Mouse (Mus musculus) testis, adult 2 months (tissue): ENCODE results near the gene U2surp.

Experiments
- CTCF ChIP-seq: fragments of 200-500 bp; IDR thresholded peaks from 2 replicates; pipeline ENCODE4 v1.5.1; 2012; ENCODE audit warnings: low read depth, mild to moderate bottlenecking, inconsistent platforms, low read length, moderate library complexity; ENCODE audit not compliant: control insufficient read depth, insufficient read depth, insufficient replicate concordance
- POLR2A ChIP-seq: fragments of 200-500 bp; IDR thresholded peaks from 2 replicates; pipeline ENCODE4 v1.6.1; 2012; ENCODE audit warnings: low read depth, mild to moderate bottlenecking, inconsistent platforms, low read length, moderate library complexity; ENCODE audit not compliant: control insufficient read depth

DNA sequence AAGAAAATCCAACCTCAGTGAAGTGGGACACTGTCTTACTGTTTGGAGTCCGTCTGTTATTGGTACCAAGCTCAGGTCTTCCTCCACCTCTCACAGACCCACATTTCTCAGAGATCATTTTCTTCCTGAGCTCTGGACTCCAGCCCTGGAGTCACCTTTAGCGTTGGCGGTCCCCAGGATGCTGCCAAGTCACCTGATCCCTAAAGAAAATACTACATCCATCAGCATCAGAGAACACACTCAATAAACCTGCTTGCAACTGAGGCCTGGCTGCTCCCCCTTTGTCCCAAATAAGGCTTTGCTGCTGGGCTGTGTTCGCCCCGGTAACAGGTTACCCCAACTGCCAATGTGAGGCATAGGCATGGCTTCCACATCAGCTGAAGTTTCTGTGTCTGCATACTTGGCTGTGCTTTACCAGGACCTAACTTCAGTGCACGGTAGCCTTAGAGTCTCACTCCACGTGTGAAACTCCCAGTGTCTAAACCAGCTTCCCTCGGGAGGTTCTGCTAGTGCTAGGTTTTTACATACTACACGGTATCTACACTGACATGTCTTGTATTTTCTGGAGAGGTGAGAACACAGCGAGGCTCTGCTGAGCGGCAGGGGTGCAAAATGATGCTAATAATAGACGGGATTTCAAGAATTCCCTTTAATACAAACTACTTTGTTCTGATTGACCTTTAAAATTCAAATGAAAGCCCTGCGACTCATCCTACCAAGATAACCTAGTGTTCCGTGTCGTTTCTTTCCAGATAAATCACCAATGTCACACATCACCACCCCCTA, 38.0 kb upstream of the U2surp start:
- TF ChIP-seq CTCF: no peak
- no peak for TF ChIP-seq POLR2A
